Mouse (Mus musculus) CH12.LX (cell line): ENCODE measurements around the gene Acsbg1.

ENCODE experiments used
- CHD1 ChIP-seq: IDR thresholded peaks from 2 replicates; pipeline ENCODE4 v1.6.1; 2012; ENCODE audit warnings: low read depth, low read length, improper control_type of control experiment, inconsistent platforms
- CHD2 ChIP-seq: IDR thresholded peaks from 2 replicates; pipeline ENCODE4 v1.6.1; 2011; ENCODE audit warnings: low read length, improper control_type of control experiment
- CTCF ChIP-seq, 2 experiments: IDR thresholded peaks in 1 of 2; conservative IDR thresholded peaks in 1 of 2; 2 replicates each; pipeline ENCODE4 v1.5.1; 2011 to 2012; ENCODE audit warnings: low read depth in 2 of 2, low read length in 2 of 2, improper control_type of control experiment in 1 of 2, inconsistent platforms in 1 of 2, mild to moderate bottlenecking in 1 of 2, moderate library complexity in 1 of 2
- EP300 ChIP-seq: IDR thresholded peaks from 2 replicates; pipeline ENCODE4 v1.6.1; 2011; ENCODE audit warnings: low read length, improper control_type of control experiment
- GABPA ChIP-seq: IDR thresholded peaks from 2 replicates; pipeline ENCODE4 v1.6.1; 2012; ENCODE audit warnings: low read depth, low read length, improper control_type of control experiment, inconsistent platforms; ENCODE audit not compliant: insufficient replicate concordance
- NELFE ChIP-seq: IDR thresholded peaks from 2 replicates; pipeline ENCODE4 v1.6.1; 2011; ENCODE audit warnings: low read depth, low read length, improper control_type of control experiment
- POLR2A ChIP-seq: IDR thresholded peaks from 2 replicates; pipeline ENCODE4 v1.6.1; 2011; ENCODE audit warnings: low read depth, mild to moderate bottlenecking, improper control_type of control experiment, low read length
- POLR2AphosphoS2 ChIP-seq: IDR thresholded peaks from 2 replicates; pipeline ENCODE4 v1.6.1; 2011; ENCODE audit warnings: low read depth, low read length, improper control_type of control experiment
- TCF12 ChIP-seq: IDR thresholded peaks from 2 replicates; pipeline ENCODE4 v1.6.1; 2014; ENCODE audit warnings: low read depth, mild to moderate bottlenecking, inconsistent platforms, low read length, improper control_type of control experiment
- ZKSCAN1 ChIP-seq: IDR thresholded peaks from 2 replicates; pipeline ENCODE4 v1.6.1; 2012; ENCODE audit warnings: low read depth, inconsistent platforms, low read length, improper control_type of control experiment, borderline replicate concordance

- TF ChIP-seq POLR2A: no peak
- no peak for TF ChIP-seq GABPA
- no peak for TF ChIP-seq EP300
- TF ChIP-seq CTCF (conservative IDR thresholded peaks at IDR 0.05 in 1 of 2, IDR thresholded peaks at IDR 0.05 in 1 of 2; ENCODE audit: low read depth in 2 of 2, low read length in 2 of 2): no peak
- TF ChIP-seq CHD2: no peak
- no peak for TF ChIP-seq CHD1
- TF ChIP-seq NELFE: no peak
- no peak for TF ChIP-seq ZKSCAN1
- no peak for TF ChIP-seq POLR2AphosphoS2
- TF ChIP-seq TCF12: no peak
These were observed 12.2 kb upstream of the Acsbg1 start for GRCm38 (mm10) chr9:54673887-54674286.
